Mouse (Mus musculus): Measurements from ENCODE around the gene Dscam. TPM values are rescaled to one million over a fixed set of nuclear protein-coding genes. Genes with fewer than 3 reads are reported as not detected.

Gene Dscam
- polyA plus RNA-seq, 1 experiment, result under 0.01 TPM

GRCm38 (mm10) chr16:97026803-97027202, 143.7 kb downstream of the Dscam start:
- H3K79me2 ChIP-seq (ENCODE audit: control insufficient read depth, insufficient read depth), result no peaks in the 10 kb centered on the region
- TF ChIP-seq REST (IDR thresholded peaks at IDR 0.05; ENCODE audit: insufficient read depth, insufficient read length) (no peak), MYOG (IDR thresholded peaks at IDR 0.05; ENCODE audit: control insufficient read depth in 1 of 3, insufficient read depth in 1 of 3, insufficient read length in 2 of 3, low read depth in 2 of 3) (no peak), USF1 (IDR thresholded peaks at IDR 0.05; ENCODE audit: low read depth) (no peak), TCF3 (IDR thresholded peaks at IDR 0.05; ENCODE audit: insufficient read length, low read depth) (no peak), SRF (IDR thresholded peaks at IDR 0.05; ENCODE audit: control insufficient read depth, insufficient read length, low read depth) (no peak), POLR2AphosphoS2 (IDR thresholded peaks at IDR 0.05; ENCODE audit: insufficient read length, low read depth) (no peak), TCF12 (IDR thresholded peaks at IDR 0.05; ENCODE audit: insufficient read depth, poor library complexity, severe bottlenecking) (no peak), MYOD1 (IDR thresholded peaks at IDR 0.05; ENCODE audit: control insufficient read depth in 1 of 3, insufficient read length in 2 of 3, low read depth in 2 of 3) (no peak), POLR2A (IDR thresholded peaks at IDR 0.05; ENCODE audit: insufficient read length, low read depth) (no peak), MAX (IDR thresholded peaks at IDR 0.05; ENCODE audit: low read depth) (no peak), CEBPB (IDR thresholded peaks at IDR 0.05; ENCODE audit: insufficient read depth, poor library complexity, severe bottlenecking) (no peak), E2F4 (IDR thresholded peaks at IDR 0.05; ENCODE audit: insufficient read depth) (no peak)
- H3K36me3 ChIP-seq (ENCODE audit: control insufficient read depth, insufficient read depth), result no peaks in the 10 kb centered on the region
- no peaks in the 10 kb centered on the region for H3K27me3 ChIP-seq (ENCODE audit: control insufficient read depth, insufficient read depth, insufficient read length)
- no peak overlapping the region for H3ac ChIP-seq (ENCODE audit: control insufficient read depth, insufficient read length)
- H3K4me3 ChIP-seq, result no peak overlapping the region
- H3K4me2 ChIP-seq (ENCODE audit: low read depth), result no peak overlapping the region

GRCm38 (mm10) chr16:97024406-97024805, 146.1 kb downstream of the Dscam start:
- Histone ChIP-seq H3K27me3 (ENCODE audit: control insufficient read depth, insufficient read depth, insufficient read length) (no peaks in the 10 kb centered on the region), H3ac (ENCODE audit: control insufficient read depth, insufficient read length) (no peak overlapping the region), H3K4me3 (no peak overlapping the region), H3K79me2 (ENCODE audit: control insufficient read depth, insufficient read depth) (no peaks in the 10 kb centered on the region), H3K36me3 (ENCODE audit: control insufficient read depth, insufficient read depth) (no peaks in the 10 kb centered on the region), H3K4me2 (ENCODE audit: low read depth) (no peak overlapping the region)
- no peak for TF ChIP-seq MYOD1 (IDR thresholded peaks at IDR 0.05; ENCODE audit: control insufficient read depth in 1 of 3, insufficient read length in 2 of 3, low read depth in 2 of 3)
- TF ChIP-seq MYOG (IDR thresholded peaks at IDR 0.05; ENCODE audit: control insufficient read depth in 1 of 3, insufficient read depth in 1 of 3, insufficient read length in 2 of 3, low read depth in 2 of 3), result no peak
- TF ChIP-seq REST (IDR thresholded peaks at IDR 0.05; ENCODE audit: insufficient read depth, insufficient read length), result no peak

- Histone ChIP-seq H3K4me2 (ENCODE audit: low read depth) (no peak overlapping the region), H3K4me3 (no peak overlapping the region), H3K36me3 (ENCODE audit: control insufficient read depth, insufficient read depth) (no peaks in the 10 kb centered on the region), H3K79me2 (ENCODE audit: control insufficient read depth, insufficient read depth) (no peaks in the 10 kb centered on the region), H3K27me3 (ENCODE audit: control insufficient read depth, insufficient read depth, insufficient read length) (no peaks in the 10 kb centered on the region), H3ac (ENCODE audit: control insufficient read depth, insufficient read length) (no peak overlapping the region)
- TF ChIP-seq USF1 (IDR thresholded peaks at IDR 0.05; ENCODE audit: low read depth) (no peak), MAX (IDR thresholded peaks at IDR 0.05; ENCODE audit: low read depth) (no peak), E2F4 (IDR thresholded peaks at IDR 0.05; ENCODE audit: insufficient read depth) (no peak), CEBPB (IDR thresholded peaks at IDR 0.05; ENCODE audit: insufficient read depth, poor library complexity, severe bottlenecking) (no peak), TCF12 (IDR thresholded peaks at IDR 0.05; ENCODE audit: insufficient read depth, poor library complexity, severe bottlenecking) (no peak), MYOG (IDR thresholded peaks at IDR 0.05; ENCODE audit: control insufficient read depth in 1 of 3, insufficient read depth in 1 of 3, insufficient read length in 2 of 3, low read depth in 2 of 3) (no peak), TCF3 (IDR thresholded peaks at IDR 0.05; ENCODE audit: insufficient read length, low read depth) (no peak), SRF (IDR thresholded peaks at IDR 0.05; ENCODE audit: control insufficient read depth, insufficient read length, low read depth) (no peak), MYOD1 (IDR thresholded peaks at IDR 0.05; ENCODE audit: control insufficient read depth in 1 of 3, insufficient read length in 2 of 3, low read depth in 2 of 3) (no peak), POLR2A (IDR thresholded peaks at IDR 0.05; ENCODE audit: insufficient read length, low read depth) (no peak), POLR2AphosphoS2 (IDR thresholded peaks at IDR 0.05; ENCODE audit: insufficient read length, low read depth) (no peak), REST (IDR thresholded peaks at IDR 0.05; ENCODE audit: insufficient read depth, insufficient read length) (no peak)
These were observed 149.1 kb downstream of the Dscam start for GRCm38 (mm10) chr16:97021496-97021895.

GRCm38 (mm10) chr16:97018304-97018703, 152.2 kb downstream of the Dscam start:
- TF ChIP-seq USF1 (IDR thresholded peaks at IDR 0.05; ENCODE audit: low read depth), result no peak
- no peak for TF ChIP-seq POLR2AphosphoS2 (IDR thresholded peaks at IDR 0.05; ENCODE audit: insufficient read length, low read depth)
- TF ChIP-seq MYOG (IDR thresholded peaks at IDR 0.05; ENCODE audit: control insufficient read depth in 1 of 3, insufficient read depth in 1 of 3, insufficient read length in 2 of 3, low read depth in 2 of 3), result no peak
- no peak for TF ChIP-seq MYOD1 (IDR thresholded peaks at IDR 0.05; ENCODE audit: control insufficient read depth in 1 of 3, insufficient read length in 2 of 3, low read depth in 2 of 3)
- no peak for TF ChIP-seq MAX (IDR thresholded peaks at IDR 0.05; ENCODE audit: low read depth)
- no peak for TF ChIP-seq REST (IDR thresholded peaks at IDR 0.05; ENCODE audit: insufficient read depth, insufficient read length)
- no peak for TF ChIP-seq CEBPB (IDR thresholded peaks at IDR 0.05; ENCODE audit: insufficient read depth, poor library complexity, severe bottlenecking)
- TF ChIP-seq SRF (IDR thresholded peaks at IDR 0.05; ENCODE audit: control insufficient read depth, insufficient read length, low read depth), result no peak
- TF ChIP-seq TCF12 (IDR thresholded peaks at IDR 0.05; ENCODE audit: insufficient read depth, poor library complexity, severe bottlenecking), result no peak
- no peak for TF ChIP-seq E2F4 (IDR thresholded peaks at IDR 0.05; ENCODE audit: insufficient read depth)
- TF ChIP-seq POLR2A (IDR thresholded peaks at IDR 0.05; ENCODE audit: insufficient read length, low read depth), result no peak
- TF ChIP-seq TCF3 (IDR thresholded peaks at IDR 0.05; ENCODE audit: insufficient read length, low read depth), result no peak
- H3K4me3 ChIP-seq, result no peak overlapping the region
- no peaks in the 10 kb centered on the region for H3K36me3 ChIP-seq (ENCODE audit: control insufficient read depth, insufficient read depth)
- no peak overlapping the region for H3ac ChIP-seq (ENCODE audit: control insufficient read depth, insufficient read length)
- H3K4me2 ChIP-seq (ENCODE audit: low read depth), result no peak overlapping the region
- H3K79me2 ChIP-seq (ENCODE audit: control insufficient read depth, insufficient read depth), result no peaks in the 10 kb centered on the region
- no peaks in the 10 kb centered on the region for H3K27me3 ChIP-seq (ENCODE audit: control insufficient read depth, insufficient read depth, insufficient read length)

All from myocyte (in vitro differentiated cells).